Mouse (Mus musculus) skeletal muscle tissue, adult 2 months (tissue): ENCODE measurements around the gene Col6a4.

Experiments used
- DNase-seq: peaks from one replicate; pipeline ENCODE4 v3.0.0-alpha.2; 2012; ENCODE audit warnings: low read depth, low spot score

The Col6a4 gene

DNA sequence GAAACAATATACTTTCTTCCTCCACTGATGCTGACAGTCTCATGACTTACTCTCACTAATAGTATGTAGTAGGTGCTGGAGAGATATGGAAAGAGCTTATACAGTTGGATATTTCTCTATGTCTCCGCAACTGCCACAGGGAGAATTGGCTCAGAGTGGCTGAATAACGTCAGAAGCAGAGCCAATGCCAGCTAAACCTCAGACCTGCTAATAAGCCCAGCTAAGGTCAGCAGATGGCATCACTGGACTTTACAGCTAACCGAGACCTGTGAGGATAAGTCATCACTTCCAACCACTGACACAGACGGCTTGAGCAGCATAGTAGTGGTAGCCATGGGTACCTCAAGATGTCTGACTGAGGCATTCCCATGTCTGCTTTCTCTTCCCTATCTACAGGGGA lies 22.6 kb downstream of the Col6a4 start:
- DNase-seq = no peak

DNA sequence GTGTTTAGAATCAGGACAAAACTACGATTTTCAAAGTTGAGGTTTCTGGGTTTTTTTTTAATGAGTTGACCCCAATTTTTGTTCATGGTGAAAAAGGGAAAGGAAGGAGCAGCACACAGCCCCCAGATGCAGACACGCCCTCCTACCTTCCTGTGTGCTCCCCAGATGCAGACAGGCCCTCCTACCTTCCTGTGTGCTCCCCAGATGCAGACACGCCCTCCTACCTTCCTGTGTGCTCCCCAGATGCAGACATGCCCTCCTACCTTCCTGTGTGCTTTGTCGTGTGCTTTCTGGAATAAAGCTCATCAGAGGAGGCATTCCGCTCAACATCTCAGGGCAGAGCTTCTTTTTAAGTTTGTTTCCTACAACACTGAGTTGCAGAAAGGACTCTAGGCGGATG lies 24.9 kb downstream of the Col6a4 start:
- DNase-seq = no peak

DNA sequence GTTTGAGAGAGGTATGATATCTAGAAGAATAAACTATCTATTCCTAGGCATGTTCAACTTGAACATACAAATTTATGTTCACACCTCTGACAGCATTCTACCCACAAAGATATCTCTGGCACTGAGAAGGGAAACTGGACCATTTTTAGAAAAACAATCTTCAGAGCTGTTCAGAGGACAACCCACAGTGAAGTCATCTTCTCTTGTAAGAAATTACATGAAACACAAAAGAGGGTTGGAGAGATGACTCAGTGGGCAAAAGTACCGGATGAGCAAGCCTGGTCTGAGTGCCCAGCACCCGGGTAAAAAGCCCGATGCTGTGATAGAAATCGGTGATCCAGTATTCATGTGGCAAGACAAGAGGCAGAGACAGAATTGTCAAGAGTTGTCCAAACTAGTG lies 43.1 kb downstream of the Col6a4 start:
- no peak for DNase-seq

DNA sequence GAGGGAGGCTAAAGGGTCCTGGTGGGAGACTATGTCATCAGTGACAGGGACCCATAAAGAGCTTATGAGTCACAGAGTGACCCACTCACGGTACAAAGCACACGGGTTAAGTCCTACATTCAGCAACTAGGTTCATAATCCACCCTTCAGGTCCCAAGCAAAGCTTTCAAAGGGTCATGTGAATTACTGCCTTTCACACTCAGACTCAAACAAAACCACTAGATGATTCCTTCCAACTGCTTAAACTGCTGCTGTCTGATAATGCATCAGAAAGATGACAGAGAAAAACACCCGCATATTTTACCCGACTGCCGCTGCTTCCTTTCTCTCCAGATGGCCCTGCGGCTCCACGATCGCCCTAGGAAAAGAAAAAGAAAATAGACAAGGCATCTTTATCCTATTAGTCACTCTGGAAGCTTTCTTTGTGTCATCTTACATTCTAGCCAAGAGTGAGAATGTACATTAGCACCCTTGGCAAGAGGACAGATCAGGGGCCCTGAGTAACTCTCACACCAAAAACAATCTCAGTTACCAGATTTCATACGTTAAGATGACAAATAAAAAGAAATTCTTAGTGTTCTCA lies 52.6 kb downstream of the Col6a4 start:
- no peak for DNase-seq

DNA sequence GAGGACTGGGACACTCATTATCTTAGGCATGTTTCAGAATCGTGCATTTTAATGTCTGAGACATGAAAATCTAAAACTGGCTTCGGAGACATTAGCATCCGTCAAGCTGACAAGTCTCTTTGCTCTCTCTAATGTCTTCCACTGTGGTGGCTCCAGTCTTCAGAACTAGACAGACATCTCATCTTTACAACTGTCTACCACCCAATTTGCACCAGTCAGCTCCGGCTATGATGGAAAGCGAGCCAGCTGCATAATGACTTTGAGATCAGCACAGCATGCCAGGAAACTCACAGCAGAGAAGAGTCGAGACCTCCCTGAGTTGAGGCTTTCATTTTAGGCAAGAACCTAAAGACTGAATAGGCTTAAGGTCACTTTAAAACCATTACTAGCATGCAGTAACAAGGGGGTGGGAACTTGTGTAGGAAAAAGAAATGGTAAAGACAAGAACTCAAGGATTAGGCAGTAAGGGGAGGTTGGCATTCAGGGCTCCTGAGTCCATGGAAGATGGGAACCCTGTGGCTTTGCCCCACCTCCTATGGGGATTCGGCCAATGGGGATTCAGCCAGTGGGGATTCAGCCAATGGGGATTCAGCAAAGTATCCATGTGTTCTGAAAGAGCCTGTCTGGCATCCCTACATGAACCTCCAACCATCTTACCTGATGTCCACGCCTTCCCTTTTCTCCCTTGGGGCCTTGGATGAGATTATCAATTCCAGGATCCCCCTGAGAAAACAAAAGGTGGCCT lies 56.5 kb downstream of the Col6a4 start:
- DNase-seq = no peak

DNA sequence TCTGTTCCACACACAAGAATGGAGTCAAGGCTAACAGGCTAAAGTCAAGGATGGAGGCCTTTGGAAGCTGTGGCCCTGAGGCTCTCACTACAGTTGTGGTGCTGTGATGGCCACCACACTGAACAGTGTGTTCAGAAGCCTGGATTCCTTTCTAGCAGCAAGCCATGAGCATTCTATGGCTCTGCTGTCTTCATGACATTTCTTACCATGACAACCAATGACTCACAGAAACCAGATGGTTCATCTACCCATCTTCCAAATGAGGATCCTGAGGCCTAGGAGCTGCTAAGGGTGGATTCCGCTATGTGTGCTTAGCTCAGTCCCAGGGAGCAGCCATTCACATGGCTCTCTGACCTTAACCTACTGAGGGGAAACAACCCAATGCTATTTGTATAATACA lies 57.3 kb downstream of the Col6a4 start:
- no peak for DNase-seq

DNA sequence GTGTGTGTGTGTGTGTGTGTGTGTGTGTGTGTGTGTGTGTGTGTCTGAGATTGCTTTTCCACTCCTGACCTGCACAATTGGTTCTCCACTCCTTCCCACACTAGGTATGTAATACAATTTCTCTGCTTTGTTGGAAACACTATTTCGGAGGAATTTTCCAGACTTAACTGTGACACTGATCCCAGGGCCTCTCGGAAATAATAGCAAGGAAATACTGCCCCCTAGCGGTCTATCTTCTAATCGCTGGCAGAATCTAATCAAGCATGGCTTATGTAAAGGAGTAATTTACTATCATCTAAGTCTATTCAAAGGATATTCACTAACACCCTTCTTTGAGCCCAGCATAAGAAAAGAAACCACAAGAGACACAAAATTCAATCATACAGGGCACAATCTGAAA lies 57.7 kb downstream of the Col6a4 start:
- DNase-seq = peak; percentile 20

DNA sequence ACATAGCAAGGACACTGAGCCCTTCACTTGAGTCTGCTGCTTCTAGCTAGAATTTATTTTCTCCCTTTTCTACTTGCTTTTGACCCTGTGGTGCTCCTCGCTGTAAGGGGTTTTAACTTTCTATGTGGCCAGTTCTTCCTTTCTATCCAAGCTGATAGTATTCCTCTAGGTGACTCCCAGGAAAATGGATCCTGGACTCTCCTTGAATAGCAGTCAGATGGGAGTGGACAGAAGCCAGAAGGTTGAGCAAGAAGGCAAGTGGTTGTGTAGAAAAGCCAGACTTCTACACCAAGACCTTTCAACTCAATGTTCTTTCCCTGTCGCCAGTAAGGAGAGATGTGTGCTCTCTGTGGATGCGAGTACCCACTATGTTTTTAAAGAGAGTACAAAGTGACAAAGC lies 80.9 kb downstream of the Col6a4 start:
- no peak for DNase-seq

DNA sequence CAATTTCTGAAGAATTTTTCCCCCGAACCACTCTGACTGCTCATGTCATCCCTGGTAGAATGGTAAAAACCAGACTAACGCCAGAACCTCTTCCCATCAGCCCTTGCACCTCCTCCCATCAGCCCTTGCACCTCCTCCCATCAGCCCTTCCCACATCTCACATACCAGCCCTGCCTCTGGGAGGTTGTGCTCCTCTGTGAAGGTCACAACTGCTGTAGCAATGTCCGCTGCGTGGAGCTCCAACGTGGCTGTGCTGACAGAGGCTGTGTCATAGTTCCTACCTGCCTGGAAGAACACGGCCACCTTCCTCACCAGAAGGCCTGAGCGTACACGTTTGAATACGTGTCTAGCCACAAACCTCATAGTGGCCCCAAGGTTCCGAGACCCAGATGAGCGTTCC lies 83.4 kb downstream of the Col6a4 start:
- DNase-seq = no peak

DNA sequence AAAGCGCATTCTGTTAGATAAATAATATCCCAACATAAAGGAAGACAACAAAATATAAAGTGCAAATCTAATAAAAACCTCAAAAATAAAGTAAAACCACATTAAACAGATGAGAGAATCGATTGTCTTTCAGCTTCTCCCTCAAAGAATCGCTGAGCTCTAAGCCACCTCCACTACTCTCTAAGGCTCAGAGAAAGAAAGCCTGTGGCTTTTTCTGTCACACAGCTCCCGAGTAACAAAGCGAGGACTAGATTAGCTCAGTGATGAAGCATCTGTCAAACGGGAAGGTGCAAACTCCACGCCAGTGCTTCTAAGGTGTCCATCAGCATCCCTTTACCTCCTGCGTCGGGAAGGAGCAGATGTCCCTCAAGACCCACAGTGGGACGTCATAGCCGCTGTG lies 98.6 kb downstream of the Col6a4 start:
- DNase-seq = no peak

DNA sequence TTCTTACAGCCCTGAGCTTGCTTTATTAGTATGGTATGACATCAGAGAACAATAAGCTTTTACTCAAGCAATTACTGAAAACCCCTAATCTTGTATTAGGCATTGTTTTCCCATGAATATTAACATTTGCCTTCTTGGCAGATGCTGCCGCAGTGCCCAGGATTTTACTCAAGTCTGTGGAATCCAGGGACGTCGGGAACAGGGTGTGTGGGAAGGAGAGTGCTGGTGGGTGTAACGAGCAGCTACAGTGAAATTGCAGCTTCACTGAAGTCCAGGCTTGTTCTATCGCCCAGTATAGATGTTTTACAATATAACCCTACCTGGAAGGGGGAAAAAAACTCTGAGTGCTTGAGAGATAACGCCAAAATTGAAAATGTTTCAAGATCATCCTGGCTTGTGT lies 104.2 kb downstream of the Col6a4 start:
- no peak for DNase-seq

DNA sequence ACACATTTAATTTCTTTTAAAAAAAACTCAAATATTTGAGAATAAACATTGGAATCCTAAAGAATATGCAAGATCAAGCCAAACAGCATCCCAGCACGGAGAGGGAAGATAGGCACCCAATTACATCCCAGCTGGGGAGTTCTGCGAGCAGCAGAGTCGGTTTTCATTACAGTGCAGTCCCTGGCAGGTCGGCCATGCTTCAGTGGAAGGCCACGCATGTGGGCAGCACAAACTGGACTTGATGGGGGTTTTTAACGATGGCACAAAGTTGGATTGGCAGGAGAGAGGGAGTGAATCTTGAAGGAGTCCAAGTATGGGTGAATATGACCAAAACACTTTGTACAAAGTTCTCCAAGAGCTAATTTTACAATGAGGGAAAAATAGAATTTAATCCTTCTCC lies 106.5 kb downstream of the Col6a4 start:
- no peak for DNase-seq

DNA sequence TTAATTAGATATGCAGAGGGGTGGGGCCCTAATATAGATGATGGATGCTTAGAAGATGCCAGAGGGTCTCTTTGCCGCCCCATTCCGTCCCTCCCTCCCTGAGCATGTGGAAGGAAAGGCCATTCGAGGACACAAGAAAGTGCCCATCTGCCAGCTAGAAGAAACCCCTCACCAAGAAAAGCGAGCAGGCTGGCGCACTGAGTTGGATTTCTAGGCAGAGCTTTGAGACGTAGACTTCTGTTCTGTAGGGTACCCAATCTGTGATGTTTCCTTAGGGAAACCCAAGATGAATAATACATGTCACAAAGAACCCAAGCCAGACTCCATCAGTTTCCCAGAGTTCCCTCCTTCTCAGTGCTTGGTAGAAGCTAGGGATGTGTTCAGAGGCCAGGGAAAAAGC lies 107.1 kb downstream of the Col6a4 start:
- DNase-seq = no peak

DNA sequence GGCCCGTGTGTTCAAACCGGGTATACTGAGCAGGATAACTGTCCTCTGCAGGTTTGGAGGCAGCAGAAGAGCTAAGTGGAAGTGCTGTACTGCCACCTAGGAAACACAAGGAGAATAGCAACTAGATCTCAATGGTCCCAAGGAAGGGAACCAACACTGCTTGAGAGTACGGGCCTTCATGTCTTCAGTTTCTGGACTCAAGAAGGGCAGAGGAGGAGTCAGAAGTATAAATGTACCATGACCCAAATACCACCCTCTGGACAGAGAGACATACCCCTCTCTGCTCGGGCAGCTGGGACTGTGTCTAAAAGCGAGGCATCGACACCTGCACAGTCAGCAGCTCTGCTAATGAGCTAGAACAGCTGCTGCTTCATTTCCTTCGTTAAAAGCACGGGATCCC lies 108.5 kb downstream of the Col6a4 start:
- DNase-seq = peak; percentile 12

DNA sequence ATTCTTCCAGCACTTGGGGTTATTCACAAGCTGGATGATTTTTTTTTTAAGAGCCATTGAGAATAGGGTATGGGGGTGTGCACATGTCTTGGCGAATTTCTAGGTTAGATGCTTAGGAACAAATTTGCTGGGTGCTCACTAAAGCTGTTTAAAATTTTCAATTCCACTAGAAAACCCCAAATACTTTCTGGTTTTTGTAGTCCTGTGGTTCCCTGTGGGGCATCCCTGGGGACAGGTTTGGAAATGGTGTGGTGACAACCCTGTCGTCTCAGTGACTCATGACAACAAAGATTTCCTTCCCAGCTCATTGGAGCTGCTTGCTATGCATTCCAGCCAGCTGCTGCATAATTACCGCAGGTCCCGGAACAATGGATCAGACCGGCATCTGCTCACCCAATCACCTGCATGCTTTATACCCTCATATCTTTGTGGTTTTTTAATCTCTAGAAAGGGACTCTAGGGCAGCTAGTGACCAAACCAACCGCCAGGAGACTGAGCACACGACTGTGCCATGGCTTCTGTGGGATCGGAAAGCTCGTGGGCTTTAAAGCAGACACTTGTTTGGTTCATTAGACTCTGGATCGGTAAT lies 111.6 kb downstream of the Col6a4 start:
- no peak for DNase-seq

DNA sequence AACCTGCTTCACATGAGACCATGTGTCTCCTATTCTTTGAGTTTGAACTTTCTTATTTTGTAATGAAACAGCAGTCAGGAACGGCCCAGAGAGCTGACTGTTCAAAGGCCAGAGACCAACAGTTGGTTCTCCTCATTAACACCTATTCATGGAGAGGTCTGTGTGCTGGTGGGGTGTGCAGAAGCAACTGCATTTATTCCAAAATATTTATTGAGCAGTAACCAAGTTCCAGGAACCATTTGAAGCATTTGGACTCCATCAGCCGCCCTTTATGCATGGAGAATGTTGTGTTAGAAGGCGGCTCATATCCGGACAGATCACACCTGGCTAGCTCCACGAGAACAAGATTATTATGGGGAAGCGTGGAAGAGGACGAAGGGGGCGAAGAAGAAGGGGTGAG lies 118.1 kb downstream of the Col6a4 start:
- DNase-seq = no peak

DNA sequence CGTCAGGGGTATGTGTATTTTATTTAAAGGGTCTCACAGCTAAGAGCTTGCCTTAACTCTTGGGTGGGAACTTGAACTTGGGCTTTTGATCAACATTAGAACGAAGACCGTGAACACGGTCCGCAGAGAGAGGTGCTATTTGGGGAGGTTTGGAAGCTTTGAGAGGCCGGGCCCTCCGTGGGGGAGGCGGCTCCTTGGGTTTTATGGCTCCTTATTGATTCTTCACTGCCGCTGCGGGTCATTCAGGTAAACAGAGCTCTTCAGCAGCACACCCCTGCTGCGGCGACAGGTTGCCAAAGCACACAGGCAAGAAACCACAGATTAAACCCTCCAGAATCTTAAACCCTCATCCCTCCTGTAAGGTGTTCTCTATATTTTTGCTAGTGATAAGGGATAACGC lies 119.7 kb downstream of the Col6a4 start:
- DNase-seq = no peak

DNA sequence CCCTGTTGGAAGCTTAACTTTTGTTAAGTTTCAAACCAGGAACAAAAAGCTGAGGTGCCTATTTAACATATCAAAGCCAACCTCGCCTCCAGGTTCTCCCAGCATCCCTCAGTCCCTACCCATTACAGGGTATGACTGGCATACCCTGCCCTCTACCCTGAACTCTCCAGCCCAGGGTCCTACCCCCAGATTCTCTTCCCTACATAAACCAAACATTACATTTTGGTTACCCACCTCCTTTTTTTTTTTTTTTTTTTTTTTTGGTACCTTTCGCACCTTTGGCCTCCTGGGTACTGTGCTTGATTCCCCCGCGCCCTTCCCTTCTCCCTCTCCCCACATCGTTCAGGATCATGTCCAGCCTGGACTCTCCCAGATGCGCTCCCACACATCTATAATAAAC lies 120.3 kb downstream of the Col6a4 start:
- no peak for DNase-seq

DNA sequence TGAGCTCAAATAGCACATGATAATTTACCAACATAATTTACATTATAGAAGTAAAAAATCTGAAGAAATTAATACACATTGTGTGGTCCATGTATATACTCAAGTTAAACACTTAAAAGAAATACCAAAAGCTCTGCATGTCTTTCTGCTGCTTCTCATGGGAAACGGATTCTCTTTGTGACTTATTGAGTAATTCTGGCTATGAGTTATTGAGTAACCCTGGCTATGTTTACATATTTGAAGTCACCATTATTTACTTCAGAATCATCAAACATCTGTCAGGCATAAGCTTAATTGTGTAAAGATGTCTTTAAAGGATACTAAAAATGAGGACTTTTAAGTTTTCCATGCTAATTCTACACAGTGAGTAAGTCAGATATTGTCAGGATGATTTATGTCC lies 122.8 kb downstream of the Col6a4 start:
- no peak for DNase-seq

DNA sequence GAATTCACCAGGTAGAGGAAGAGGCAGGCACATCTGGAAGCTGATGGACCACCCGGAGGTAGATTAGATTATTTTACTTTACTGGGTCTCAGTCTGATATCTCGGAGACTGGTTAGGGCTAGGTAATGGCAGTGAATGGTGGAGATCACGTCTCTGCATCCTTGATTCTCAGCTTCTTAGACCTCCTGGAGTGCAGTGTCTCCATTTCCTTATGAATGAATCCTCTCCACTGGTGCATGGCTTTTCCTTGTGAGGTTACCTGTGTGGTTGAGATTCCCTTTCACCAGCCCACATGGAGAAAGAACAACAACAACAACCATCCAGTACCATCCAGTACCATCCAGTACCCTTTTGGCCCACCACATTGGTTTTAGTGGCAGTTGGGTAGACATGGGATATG lies 124.6 kb downstream of the Col6a4 start:
- no peak for DNase-seq

DNA sequence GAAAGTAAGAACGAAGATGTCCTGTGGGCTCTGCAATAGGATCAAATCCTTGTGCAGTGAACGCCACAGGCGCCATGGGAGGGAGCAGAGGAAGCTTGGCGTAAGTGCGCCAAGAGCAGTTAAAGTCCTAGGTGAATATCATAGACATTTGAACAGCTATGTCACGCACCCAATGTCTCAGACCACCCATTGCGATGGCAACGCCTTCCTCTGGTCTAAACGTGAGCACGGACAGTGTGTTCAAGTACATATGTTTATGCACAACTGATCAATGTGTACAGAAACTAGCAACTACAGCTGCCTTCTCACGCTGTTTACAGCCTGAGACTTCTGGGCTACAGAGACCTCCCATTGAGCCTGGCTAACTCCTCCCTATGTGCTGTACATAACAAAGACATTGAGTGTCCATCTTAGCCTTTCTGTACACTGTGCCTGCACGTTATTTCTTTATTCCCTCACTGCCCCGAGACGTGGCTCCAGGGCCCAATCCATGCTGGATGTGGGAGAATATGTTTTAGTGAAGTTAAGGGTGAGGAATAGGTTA lies 125.2 kb downstream of the Col6a4 start:
- no peak for DNase-seq

DNA sequence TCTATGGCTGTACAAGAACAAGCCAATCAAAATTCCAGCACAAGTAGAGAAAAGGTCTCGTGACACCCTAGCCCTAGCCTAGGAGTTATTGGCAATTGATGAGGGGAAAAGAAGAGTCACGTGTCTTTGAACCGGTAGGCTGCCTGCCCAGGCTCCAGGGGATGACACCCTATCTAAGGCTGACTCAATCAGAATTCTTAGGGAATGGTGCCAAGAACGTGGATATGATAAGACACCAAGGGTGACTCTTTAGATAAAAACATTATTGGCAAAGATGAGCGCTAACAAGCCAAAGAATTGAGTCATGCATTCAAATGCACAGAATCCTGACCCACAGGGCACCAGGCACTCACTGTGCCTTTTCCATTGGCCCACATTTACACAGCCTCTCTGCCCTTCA lies 125.7 kb downstream of the Col6a4 start:
- DNase-seq = no peak

DNA sequence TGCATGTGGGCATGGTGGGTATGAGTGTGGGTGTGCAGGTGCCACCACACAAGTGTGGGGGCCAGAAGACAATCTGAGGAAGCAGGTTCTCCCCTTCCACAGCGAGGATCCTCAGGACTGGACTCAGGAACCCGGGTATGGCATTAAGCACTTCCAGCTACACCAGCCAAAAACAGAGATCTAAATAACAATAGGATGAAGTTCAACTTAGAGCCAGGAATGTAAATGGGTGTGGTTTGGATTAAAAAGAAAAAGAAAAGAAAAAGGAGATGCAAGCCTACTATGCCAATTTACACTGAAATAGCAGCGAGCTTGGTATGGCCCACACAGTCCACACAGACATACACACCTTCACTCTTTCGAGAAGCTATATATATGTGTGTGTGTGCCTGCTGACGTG lies 128.6 kb downstream of the Col6a4 start:
- no peak for DNase-seq
